Mouse (Mus musculus) bone marrow, adult 2 months (tissue): Measurements from ENCODE around the gene Tmem132b.
"Not testable (repeated sequence)": the region's sequence is repeated elsewhere in the genome, so short reads cannot be mapped to it uniquely, and the experiment has no call there.

Experiments used
- CTCF ChIP-seq: fragments of 200-500 bp; IDR thresholded peaks from 2 replicates; pipeline ENCODE4 v1.5.1; 2011; ENCODE audit warnings: low read length, control low read depth; ENCODE audit not compliant: control insufficient read depth, insufficient read depth
- POLR2A ChIP-seq: fragments of 200-500 bp; IDR thresholded peaks from 2 replicates; pipeline ENCODE4 v1.6.1; 2011; ENCODE audit warnings: low read depth, mild to moderate bottlenecking, control low read depth, low read length, borderline replicate concordance; ENCODE audit not compliant: control insufficient read depth

DNA sequence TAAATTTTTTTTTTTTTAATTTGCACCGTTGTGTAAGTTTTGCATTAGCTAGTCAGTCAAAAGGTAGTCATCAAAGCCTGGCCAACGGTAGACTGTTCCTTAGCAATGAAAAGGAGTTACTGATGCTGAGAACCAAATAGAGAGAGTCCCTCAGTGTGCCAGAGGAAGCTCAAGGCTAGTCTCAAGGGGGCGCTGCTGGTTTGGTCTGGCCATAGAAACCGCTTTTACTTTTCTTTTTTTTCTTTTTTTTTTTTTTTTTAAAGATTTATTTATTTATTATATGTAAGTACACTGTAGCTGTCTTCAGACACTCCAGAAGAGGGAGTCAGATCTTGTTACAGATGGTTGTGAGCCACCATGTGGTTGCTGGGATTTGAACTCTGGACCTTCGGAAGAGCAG is 42.6 kb upstream of the Tmem132b start:
- TF ChIP-seq CTCF, POLR2A: not testable (repeated sequence)
